Mouse (Mus musculus) neural tube, embryonic 12.5 days (tissue): ENCODE measurements around the gene Pcdh15. TPM values are rescaled to one million over a fixed set of nuclear protein-coding genes. Genes with fewer than 3 reads are reported as not detected.

Experiments used
- ATAC-seq: fragments of 200-750 bp; cut with Nextera tagmentation; 2 replicates; pipeline ENCODE4 v1.8.0; 2017; ENCODE audit warnings: low read depth, mild to moderate bottlenecking, moderate TSS enrichment, moderate library complexity; ENCODE audit not compliant: low FRiP score
- H3K27ac ChIP-seq: fragments of 300-500 bp; sonication (generic); 2 replicates; pipeline ENCODE4 v1.5.1; 2016
- H3K27me3 ChIP-seq: fragments of 300-500 bp; sonication (generic); replicated peaks from 2 replicates; pipeline ENCODE4 v1.6.1; 2016; ENCODE audit warnings: mild to moderate bottlenecking
- H3K36me3 ChIP-seq: fragments of 300-500 bp; sonication (generic); 2 replicates; pipeline ENCODE4 v1.6.1; 2016; ENCODE audit warnings: mild to moderate bottlenecking
- H3K4me1 ChIP-seq: fragments of 300-500 bp; sonication (generic); 2 replicates; pipeline ENCODE4 v1.6.1; 2016
- H3K4me2 ChIP-seq: fragments of 300-500 bp; sonication (generic); replicated peaks from 2 replicates; pipeline ENCODE4 v1.6.1; 2016; ENCODE audit warnings: mild to moderate bottlenecking
- H3K4me3 ChIP-seq: fragments of 300-500 bp; sonication (generic); 2 replicates; pipeline ENCODE4 v1.5.1; 2016
- H3K9ac ChIP-seq: fragments of 300-500 bp; sonication (generic); 2 replicates; pipeline ENCODE4 v1.6.1; 2016; ENCODE audit warnings: mild to moderate bottlenecking
- H3K9me3 ChIP-seq: fragments of 300-500 bp; sonication (generic); 2 replicates; pipeline ENCODE4 v1.6.1; 2016; ENCODE audit warnings: mild to moderate bottlenecking
- WGBS: fragments of 180-500 bp; shearing (Covaris S2); methylation state at CpG from one replicate; pipeline ENCODE4 v1.1.7; 2016; 5-methylcytosine and 5-hydroxymethylcytosine counted together
- polyA plus RNA-seq: library from polyadenylated mRNA; unstranded; fragments of >200 nt; fragmentation: Nextera tagmentation; extraction: Ambion mirVana; gene quantifications from 2 replicates; pipeline ENCODE4 v1.2.1, GENCODE M21; 2016

Gene Pcdh15
- polyA plus RNA-seq, 1 experiment from 2014 or later, result 7.1 TPM

GRCm38 (mm10) chr10:73844998-73845397 is 745.9 kb downstream of the Pcdh15 start:
- Histone ChIP-seq H3K36me3 (no peaks in the 10 kb centered on the region), H3K9me3 (no peaks in the 10 kb centered on the region), H3K27ac (no peak overlapping the region), H3K9ac (no peak overlapping the region), H3K4me1 (no peaks in the 10 kb centered on the region), H3K4me2 (no peak overlapping the region), H3K4me3 (no peak overlapping the region), H3K27me3 (no peaks in the 10 kb centered on the region)
- ATAC-seq, result no peak
- 85% methylated on average over 3 of the region's 3 CpGs for WGBS

GRCm38 (mm10) chr10:73862181-73862580 is 763.0 kb downstream of the Pcdh15 start:
- no peak overlapping the region for H3K27ac ChIP-seq
- H3K27me3 ChIP-seq, result no peaks in the 10 kb centered on the region
- H3K4me1 ChIP-seq, result no peaks in the 10 kb centered on the region
- no peak for ATAC-seq
- H3K4me2 ChIP-seq, result no peak overlapping the region
- H3K9ac ChIP-seq, result no peak overlapping the region
- no peaks in the 10 kb centered on the region for H3K9me3 ChIP-seq
- H3K36me3 ChIP-seq, result no peaks in the 10 kb centered on the region
- WGBS, result 81% methylated on average over 4 of the region's 4 CpGs
- H3K4me3 ChIP-seq, result no peak overlapping the region

- no peak for ATAC-seq
- no peaks in the 10 kb centered on the region for H3K36me3 ChIP-seq
- H3K27me3 ChIP-seq, result no peaks in the 10 kb centered on the region
- no peak overlapping the region for H3K4me3 ChIP-seq
- no peaks in the 10 kb centered on the region for H3K4me1 ChIP-seq
- 84% methylated on average over 5 of the region's 5 CpGs for WGBS
- no peak overlapping the region for H3K27ac ChIP-seq
- H3K9ac ChIP-seq, result no peak overlapping the region
- H3K9me3 ChIP-seq, result no peaks in the 10 kb centered on the region
- H3K4me2 ChIP-seq, result no peak overlapping the region
These were observed 779.0 kb downstream of the Pcdh15 start for GRCm38 (mm10) chr10:73878055-73878728.

GRCm38 (mm10) chr10:73878729-73879067 is 779.6 kb downstream of the Pcdh15 start:
- no peak overlapping the region for H3K4me2 ChIP-seq
- WGBS, result 74% methylated on average over 4 of the region's 4 CpGs
- no peaks in the 10 kb centered on the region for H3K27me3 ChIP-seq
- no peak overlapping the region for H3K4me3 ChIP-seq
- no peaks in the 10 kb centered on the region for H3K36me3 ChIP-seq
- no peaks in the 10 kb centered on the region for H3K4me1 ChIP-seq
- H3K9me3 ChIP-seq, result no peaks in the 10 kb centered on the region
- no peak for ATAC-seq
- no peak overlapping the region for H3K27ac ChIP-seq
- no peak overlapping the region for H3K9ac ChIP-seq

DNA sequence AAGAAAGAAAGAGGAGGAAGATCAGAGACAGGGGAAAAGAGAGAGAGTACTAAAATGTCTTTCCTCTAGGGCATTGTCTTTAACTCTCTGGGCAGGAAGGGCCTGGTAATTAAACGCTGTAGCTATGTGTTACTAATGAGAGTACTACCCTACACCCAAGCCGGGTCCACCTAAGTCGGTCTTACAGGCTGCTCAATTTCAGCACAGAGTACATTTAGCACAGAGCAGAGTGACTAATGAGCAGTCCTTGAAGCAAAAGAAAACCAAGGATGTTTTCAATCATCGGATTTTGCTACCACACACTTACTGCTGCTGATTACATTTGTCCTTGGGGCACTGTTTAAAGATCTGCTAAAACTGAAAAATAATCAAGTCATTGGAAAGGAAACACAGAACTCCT is 788.6 kb downstream of the Pcdh15 start:
- H3K27me3 ChIP-seq, result no peaks in the 10 kb centered on the region
- 66% methylated on average over 4 of the region's 4 CpGs for WGBS
- no peak for ATAC-seq
- no peak overlapping the region for H3K9ac ChIP-seq
- no peak overlapping the region for H3K4me3 ChIP-seq
- H3K4me1 ChIP-seq, result no peaks in the 10 kb centered on the region
- no peaks in the 10 kb centered on the region for H3K9me3 ChIP-seq
- H3K36me3 ChIP-seq, result no peaks in the 10 kb centered on the region
- H3K27ac ChIP-seq, result no peak overlapping the region
- H3K4me2 ChIP-seq, result no peak overlapping the region

- ATAC-seq, result no peak
These were observed 793.1 kb downstream of the Pcdh15 start for GRCm38 (mm10) chr10:73892251-73892650.

GRCm38 (mm10) chr10:73896086-73896607 is 797.0 kb downstream of the Pcdh15 start:
- Histone ChIP-seq H3K4me3 (no peak overlapping the region), H3K9me3 (no peaks in the 10 kb centered on the region), H3K4me2 (no peak overlapping the region), H3K36me3 (no peaks in the 10 kb centered on the region), H3K27ac (no peak overlapping the region), H3K9ac (no peak overlapping the region), H3K27me3 (no peaks in the 10 kb centered on the region), H3K4me1 (no peaks in the 10 kb centered on the region)
- no peak for ATAC-seq

More at GRCm38 (mm10) chr10:73892251-73892650, 793.1 kb downstream of the Pcdh15 start:
- H3K4me2 ChIP-seq, result no peak overlapping the region
- H3K36me3 ChIP-seq, result no peaks in the 10 kb centered on the region
- H3K4me3 ChIP-seq, result no peak overlapping the region
- no peaks in the 10 kb centered on the region for H3K4me1 ChIP-seq
- H3K9me3 ChIP-seq, result no peaks in the 10 kb centered on the region
- H3K27me3 ChIP-seq, result no peaks in the 10 kb centered on the region
- no peak overlapping the region for H3K9ac ChIP-seq
- 81% methylated on average over 4 of the region's 4 CpGs for WGBS
- H3K27ac ChIP-seq, result no peak overlapping the region

DNA sequence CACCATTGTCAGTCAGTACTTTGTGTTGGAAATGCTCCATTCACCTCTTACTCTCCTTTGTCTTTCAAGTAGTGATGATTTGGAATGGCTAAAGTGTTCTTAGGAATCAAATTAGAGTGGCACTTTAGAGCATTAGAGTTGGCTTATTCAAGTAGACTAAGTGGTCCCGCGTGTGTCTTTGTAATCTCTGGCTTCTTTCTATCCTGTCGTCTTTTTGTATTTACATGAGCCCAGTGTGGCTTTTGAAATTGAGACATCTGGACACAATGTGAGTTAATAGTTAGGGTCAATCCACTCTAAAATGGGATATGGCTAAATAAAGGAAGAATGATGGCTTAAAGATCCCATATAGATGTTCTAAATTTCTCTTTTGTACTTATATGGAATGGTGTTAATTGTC is 800.0 kb downstream of the Pcdh15 start:
- no peak overlapping the region for H3K4me3 ChIP-seq
- no peak for ATAC-seq
- no peaks in the 10 kb centered on the region for H3K36me3 ChIP-seq
- 72% methylated on average over 3 of the region's 3 CpGs for WGBS
- H3K27ac ChIP-seq, result no peak overlapping the region
- no peak overlapping the region for H3K4me2 ChIP-seq
- no peaks in the 10 kb centered on the region for H3K9me3 ChIP-seq
- H3K27me3 ChIP-seq, result no peaks in the 10 kb centered on the region
- H3K4me1 ChIP-seq, result no peaks in the 10 kb centered on the region
- H3K9ac ChIP-seq, result no peak overlapping the region

- no peaks in the 10 kb centered on the region for H3K27me3 ChIP-seq
- H3K36me3 ChIP-seq, result no peaks in the 10 kb centered on the region
- no peaks in the 10 kb centered on the region for H3K9me3 ChIP-seq
- no peak overlapping the region for H3K4me3 ChIP-seq
- 85% methylated on average over 1 of the region's 1 CpGs for WGBS
- no peak overlapping the region for H3K9ac ChIP-seq
- ATAC-seq, result no peak
- H3K4me2 ChIP-seq, result no peak overlapping the region
- no peaks in the 10 kb centered on the region for H3K4me1 ChIP-seq
- H3K27ac ChIP-seq, result no peak overlapping the region
These were observed 808.5 kb downstream of the Pcdh15 start for GRCm38 (mm10) chr10:73907626-73908025.

DNA sequence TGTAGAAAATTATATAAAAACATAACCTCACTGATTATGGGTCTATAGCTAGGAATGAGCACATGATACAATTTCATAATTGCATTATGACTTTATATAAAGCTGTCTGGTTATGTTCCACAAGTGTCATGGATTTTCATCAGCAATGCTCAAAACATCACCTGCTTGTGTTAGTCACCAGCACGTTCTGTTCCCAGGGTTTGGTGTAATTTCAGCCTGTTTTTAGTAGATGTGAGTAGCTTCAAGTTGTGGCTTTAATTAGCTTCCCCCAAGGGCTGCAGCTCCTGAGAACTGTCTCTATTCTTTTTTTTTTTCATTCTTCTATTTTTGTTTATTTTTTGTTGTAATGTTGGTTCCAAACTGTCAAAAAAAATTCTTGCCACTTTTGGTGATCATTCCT is 809.4 kb downstream of the Pcdh15 start:
- H3K27ac ChIP-seq, result no peak overlapping the region
- H3K4me3 ChIP-seq, result no peak overlapping the region
- no peaks in the 10 kb centered on the region for H3K27me3 ChIP-seq
- no peaks in the 10 kb centered on the region for H3K36me3 ChIP-seq
- WGBS, result 75% methylated on average over 1 of the region's 1 CpGs
- no peak for ATAC-seq
- H3K9me3 ChIP-seq, result no peaks in the 10 kb centered on the region
- no peak overlapping the region for H3K4me2 ChIP-seq
- H3K9ac ChIP-seq, result no peak overlapping the region
- no peaks in the 10 kb centered on the region for H3K4me1 ChIP-seq

- Histone ChIP-seq H3K36me3 (no peaks in the 10 kb centered on the region), H3K27me3 (no peaks in the 10 kb centered on the region), H3K4me2 (no peak overlapping the region), H3K27ac (no peak overlapping the region), H3K4me1 (no peaks in the 10 kb centered on the region), H3K9me3 (no peaks in the 10 kb centered on the region), H3K9ac (no peak overlapping the region), H3K4me3 (no peak overlapping the region)
- no peak for ATAC-seq
- 85% methylated on average over 4 of the region's 4 CpGs for WGBS
These were observed 816.0 kb downstream of the Pcdh15 start for GRCm38 (mm10) chr10:73915170-73915569.

GRCm38 (mm10) chr10:73921579-73921978 is 822.4 kb downstream of the Pcdh15 start:
- H3K27me3 ChIP-seq, result no peaks in the 10 kb centered on the region
- H3K4me2 ChIP-seq, result no peak overlapping the region
- no peak overlapping the region for H3K9ac ChIP-seq
- H3K9me3 ChIP-seq, result no peaks in the 10 kb centered on the region
- ATAC-seq, result no peak
- no peaks in the 10 kb centered on the region for H3K36me3 ChIP-seq
- 73% methylated on average over 3 of the region's 3 CpGs for WGBS
- no peak overlapping the region for H3K27ac ChIP-seq
- H3K4me3 ChIP-seq, result no peak overlapping the region
- H3K4me1 ChIP-seq, result no peaks in the 10 kb centered on the region

DNA sequence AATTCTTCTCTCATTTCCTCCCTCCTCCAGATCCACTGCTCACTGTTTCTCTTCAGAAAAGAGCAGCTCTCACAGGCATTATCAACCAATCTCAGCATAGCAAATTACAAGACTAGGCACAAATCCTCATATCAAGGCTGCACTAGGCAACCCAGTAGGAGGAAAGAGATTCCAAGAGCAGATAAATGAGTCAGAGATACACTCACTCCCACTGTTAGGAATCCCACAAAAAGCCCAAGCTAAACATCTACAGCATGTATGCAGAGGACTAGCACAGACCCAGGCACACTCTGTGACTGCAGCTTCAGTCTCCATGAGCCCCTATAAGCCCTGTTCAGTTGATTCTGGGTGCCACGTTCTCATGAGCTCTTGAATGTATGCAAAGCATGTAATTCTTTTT is 829.5 kb downstream of the Pcdh15 start:
- no peaks in the 10 kb centered on the region for H3K9me3 ChIP-seq
- H3K4me2 ChIP-seq, result no peak overlapping the region
- ATAC-seq, result no peak
- H3K27ac ChIP-seq, result no peak overlapping the region
- no peaks in the 10 kb centered on the region for H3K36me3 ChIP-seq
- no peaks in the 10 kb centered on the region for H3K27me3 ChIP-seq
- no peak overlapping the region for H3K9ac ChIP-seq
- no peak overlapping the region for H3K4me3 ChIP-seq
- H3K4me1 ChIP-seq, result no peaks in the 10 kb centered on the region
- WGBS, result 80% methylated on average over 1 of the region's 1 CpGs
